Mouse (Mus musculus) T-helper 1 cell (primary cell): Measurements from ENCODE around the gene Sulf2.

ENCODE experiments used
- in situ Hi-C: fragments of 300-600 bp; cut with MboI, MseI; formaldehyde crosslinking; loops from one replicate; pipeline ENCODE4 v1.15.1; 2025; ENCODE audit warnings: high pct_unique_total_duplicates

The Sulf2 gene

GRCm38 (mm10) chr2:166091599-166091998, 63.9 kb downstream of the Sulf2 start:
- in situ Hi-C loops, result no loop called here

GRCm38 (mm10) chr2:166090131-166090581, 65.3 kb downstream of the Sulf2 start:
- in situ Hi-C loops, result no loop called here

- in situ Hi-C loops, result loop anchor here (5.0 kb wide), 1 partner anchor 473 kb away; no protein-coding TSS in a partner anchor
These were observed 66.5 kb downstream of the Sulf2 start for GRCm38 (mm10) chr2:166088991-166089390.

GRCm38 (mm10) chr2:166086457-166087233, 68.8 kb downstream of the Sulf2 start:
- in situ Hi-C loops, result loop anchor here (5.0 kb wide), 1 partner anchor 476 kb away; no protein-coding TSS in a partner anchor

- in situ Hi-C loops, result loop anchor here (5.0 kb wide), 1 partner anchor 477 kb away; no protein-coding TSS in a partner anchor
These were observed 69.7 kb downstream of the Sulf2 start for GRCm38 (mm10) chr2:166085780-166086179.

GRCm38 (mm10) chr2:166084964-166085363, 70.5 kb downstream of the Sulf2 start:
- in situ Hi-C loops, result loop anchor here (5.0 kb wide), 1 partner anchor 477 kb away; no protein-coding TSS in a partner anchor

GRCm38 (mm10) chr2:166084111-166084510, 71.4 kb downstream of the Sulf2 start:
- in situ Hi-C loops, result no loop called here

GRCm38 (mm10) chr2:166083542-166084031, 71.9 kb downstream of the Sulf2 start:
- in situ Hi-C loops, result no loop called here

- in situ Hi-C loops, result no loop called here
These were observed 72.8 kb downstream of the Sulf2 start for GRCm38 (mm10) chr2:166082661-166083060.

GRCm38 (mm10) chr2:166082193-166082592, 73.3 kb downstream of the Sulf2 start:
- in situ Hi-C loops, result no loop called here

- in situ Hi-C loops, result no loop called here
These were observed 74.3 kb downstream of the Sulf2 start for GRCm38 (mm10) chr2:166080967-166081750.

- in situ Hi-C loops, result no loop called here
These were observed 75.2 kb downstream of the Sulf2 start for GRCm38 (mm10) chr2:166079961-166080885.

- in situ Hi-C loops, result no loop called here
These were observed 76.2 kb downstream of the Sulf2 start for GRCm38 (mm10) chr2:166079231-166079630.

GRCm38 (mm10) chr2:166077371-166077770, 78.1 kb downstream of the Sulf2 start:
- in situ Hi-C loops, result no loop called here

GRCm38 (mm10) chr2:166074322-166074721, 81.1 kb downstream of the Sulf2 start:
- in situ Hi-C loops, result loop anchor here (25.0 kb wide), 1 partner anchor 963 kb away; no protein-coding TSS in a partner anchor

- in situ Hi-C loops, result loop anchor here (25.0 kb wide), 1 partner anchor 964 kb away; no protein-coding TSS in a partner anchor
These were observed 82.4 kb downstream of the Sulf2 start for GRCm38 (mm10) chr2:166073082-166073481.

GRCm38 (mm10) chr2:166071889-166072288, 83.6 kb downstream of the Sulf2 start:
- in situ Hi-C loops, result loop anchor here (25.0 kb wide), 1 partner anchor 965 kb away; no protein-coding TSS in a partner anchor

GRCm38 (mm10) chr2:166071481-166071880, 84.0 kb downstream of the Sulf2 start:
- in situ Hi-C loops, result loop anchor here (25.0 kb wide), 1 partner anchor 966 kb away; no protein-coding TSS in a partner anchor

- in situ Hi-C loops, result loop anchor here (25.0 kb wide), 1 partner anchor 968 kb away; no protein-coding TSS in a partner anchor
These were observed 85.7 kb downstream of the Sulf2 start for GRCm38 (mm10) chr2:166069738-166070137.

- in situ Hi-C loops, result loop anchor here (25.0 kb wide), 1 partner anchor 968 kb away; no protein-coding TSS in a partner anchor
These were observed 86.3 kb downstream of the Sulf2 start for GRCm38 (mm10) chr2:166069164-166069563.
